Mouse (Mus musculus): ENCODE results near the gene Leap2.
A peak's percentile ranks its signal among the peaks of the same experiment; 100 is the strongest.

The Leap2 gene

DNA sequence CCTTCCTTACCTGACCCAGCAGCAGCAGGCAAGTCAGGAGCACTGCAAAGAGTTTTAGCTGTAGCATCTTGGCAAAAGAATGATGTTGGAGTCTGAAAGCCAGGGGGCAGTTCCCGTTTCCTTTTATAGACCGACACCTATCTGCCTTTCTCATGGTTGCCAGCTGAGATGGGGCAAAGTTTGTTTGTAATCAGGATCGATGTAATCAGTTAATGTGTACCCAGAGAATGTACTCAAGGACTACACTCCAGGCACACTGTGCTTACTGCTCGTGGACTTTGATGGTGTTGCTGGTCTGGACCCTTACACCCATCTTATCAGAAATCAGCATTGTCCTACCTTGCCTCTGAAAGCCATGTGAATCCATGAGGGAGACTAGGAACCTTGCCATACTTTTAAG, at the start of gene Leap2:
Gene Leap2, minus strand, starts transcription at position 135 of the 400 bp plus-strand sequence.
- DNase-seq = no peak

DNA sequence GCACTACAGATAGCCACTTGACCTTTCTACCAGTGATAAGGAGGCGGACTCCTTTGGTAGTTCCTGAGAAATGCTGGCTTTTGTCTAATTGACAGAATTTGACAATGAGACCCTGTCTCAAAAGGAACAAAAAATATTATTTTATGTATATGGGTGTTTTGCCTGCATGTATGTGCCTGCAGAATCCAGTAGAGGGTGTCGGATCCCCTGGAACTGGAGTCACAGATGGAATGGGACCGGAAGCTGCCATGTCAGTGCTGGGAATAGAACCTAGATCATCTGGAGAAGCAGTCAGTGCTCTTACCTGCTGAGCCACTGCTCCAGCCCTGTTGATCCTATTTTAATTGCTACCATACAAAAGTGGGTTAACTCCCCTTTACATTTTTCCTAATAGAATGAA, 49.7 kb upstream of the Leap2 start:
- DNase-seq = no peak

DNA sequence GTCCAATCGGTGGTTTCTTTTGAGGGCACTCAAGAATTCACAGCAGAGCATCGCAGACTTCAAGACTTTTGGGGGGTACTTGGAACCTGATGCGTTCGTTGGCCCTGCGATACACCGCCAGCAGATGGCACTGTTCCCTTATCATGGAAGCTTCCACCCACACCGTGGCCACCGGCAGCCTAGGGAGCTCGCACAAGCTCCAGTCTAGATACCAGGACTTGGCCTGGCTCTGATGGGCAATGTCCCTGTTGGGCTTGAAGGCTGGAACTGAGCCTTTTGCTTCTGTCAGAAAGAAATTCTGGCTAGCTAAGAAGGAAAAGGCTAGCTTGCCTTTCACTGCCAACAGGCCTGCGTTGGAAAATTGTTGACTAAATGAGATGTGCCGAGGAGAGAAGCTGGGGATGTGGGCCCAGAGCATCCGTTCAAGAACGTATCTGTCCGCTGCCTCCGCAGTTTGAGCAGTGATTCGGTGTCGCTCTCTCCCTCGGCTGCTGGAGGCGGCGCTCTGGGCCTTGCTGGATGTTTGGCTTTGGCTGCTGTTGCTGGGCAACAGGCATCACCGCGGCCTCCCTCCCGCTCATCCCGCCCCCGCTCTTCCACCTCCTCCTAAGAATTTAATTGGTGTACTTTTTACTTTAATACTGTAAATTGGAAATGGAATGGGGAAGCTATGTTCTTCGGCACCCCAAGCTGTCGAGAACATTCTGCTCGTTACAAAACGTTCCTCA, 47.2 kb upstream of the Leap2 start, which contains the start of gene Gm9837:
Gene Gm9837, minus strand, starts transcription at position 512 of the 728 bp plus-strand sequence.
- peak; percentile 94 for DNase-seq

GRCm38 (mm10) chr11:53469294-53469967, 46.5 kb upstream of the Leap2 start:
- DNase-seq = no peak

DNA sequence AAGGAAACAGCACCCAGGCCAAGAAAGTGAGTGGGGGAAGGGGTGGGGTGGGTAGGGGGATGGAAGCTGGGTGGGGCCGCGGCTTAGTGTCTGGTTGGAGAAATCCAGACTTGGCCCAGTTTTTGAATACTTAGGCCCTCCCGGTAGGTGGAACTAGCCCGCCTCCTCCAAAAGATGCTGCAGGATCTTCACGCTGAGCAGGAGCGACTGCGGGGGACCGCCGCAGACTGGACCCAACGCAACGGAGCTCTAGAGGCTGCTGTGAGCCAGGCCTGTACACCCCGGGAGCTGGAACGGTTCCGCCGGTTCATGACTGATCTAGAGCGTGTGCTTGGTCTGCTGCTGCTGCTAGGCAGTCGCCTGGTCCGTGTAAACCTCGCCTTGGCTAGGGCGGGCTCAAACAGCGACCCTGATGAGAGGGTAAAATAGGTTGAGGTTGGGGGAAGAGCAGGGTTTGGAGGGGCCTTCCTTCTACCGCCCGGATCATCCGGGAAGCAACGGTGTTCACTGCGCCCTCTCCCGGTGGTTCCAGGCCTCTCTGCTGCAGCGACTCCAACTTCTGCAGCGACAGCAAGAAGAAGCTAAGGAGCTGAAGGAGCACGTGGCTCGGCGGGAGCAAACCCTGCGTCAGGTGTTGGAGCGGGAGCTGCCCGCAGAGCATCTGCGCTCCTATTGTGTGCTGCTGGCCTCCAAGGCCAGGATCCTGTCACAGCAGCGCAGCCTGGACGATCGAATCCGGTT, 43.4 kb upstream of the Leap2 start:
- DNase-seq = peak; percentile 78

DNA sequence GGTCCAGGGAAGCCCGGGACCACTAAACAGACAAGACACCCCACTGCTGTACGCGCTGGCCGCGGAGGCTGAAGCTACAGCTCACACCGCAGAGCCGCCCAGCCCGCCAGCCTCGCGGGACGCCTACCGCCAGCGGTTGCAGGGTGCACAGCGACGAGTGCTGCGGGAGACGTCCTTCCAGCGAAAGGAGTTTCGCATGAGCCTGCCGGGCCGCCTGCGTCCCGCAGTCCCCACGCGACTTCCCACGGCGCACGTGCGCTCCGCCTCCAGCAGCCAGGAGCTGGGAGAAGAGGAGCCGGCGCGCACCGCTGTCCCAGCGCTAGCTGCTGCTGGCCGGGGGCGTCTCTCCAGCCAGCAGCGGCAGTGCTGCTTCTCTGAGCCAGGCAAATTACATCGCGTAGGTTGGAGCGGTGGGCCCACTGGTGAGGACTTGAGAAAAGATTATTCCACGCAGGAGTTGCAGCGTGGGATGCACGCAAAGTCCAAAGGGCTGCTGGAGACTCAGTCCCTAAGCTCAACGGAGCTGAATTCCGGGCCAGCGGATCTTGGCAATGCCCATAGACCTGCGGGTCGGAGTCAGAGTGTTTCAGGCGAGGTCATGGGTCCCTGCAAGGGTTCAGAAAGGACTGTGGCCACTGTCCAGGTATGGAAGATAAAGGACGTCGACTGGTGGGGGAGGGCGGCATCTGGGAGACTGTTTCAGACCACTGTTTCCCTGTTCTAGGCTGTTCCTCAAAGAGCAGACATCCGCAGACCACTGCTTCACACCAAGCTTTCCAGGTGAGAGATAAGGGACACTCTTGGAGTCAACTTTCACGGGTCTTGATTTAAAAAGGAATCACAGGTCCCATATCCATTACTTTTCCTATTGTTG, 40.8 kb upstream of the Leap2 start:
- DNase-seq = no peak

DNA sequence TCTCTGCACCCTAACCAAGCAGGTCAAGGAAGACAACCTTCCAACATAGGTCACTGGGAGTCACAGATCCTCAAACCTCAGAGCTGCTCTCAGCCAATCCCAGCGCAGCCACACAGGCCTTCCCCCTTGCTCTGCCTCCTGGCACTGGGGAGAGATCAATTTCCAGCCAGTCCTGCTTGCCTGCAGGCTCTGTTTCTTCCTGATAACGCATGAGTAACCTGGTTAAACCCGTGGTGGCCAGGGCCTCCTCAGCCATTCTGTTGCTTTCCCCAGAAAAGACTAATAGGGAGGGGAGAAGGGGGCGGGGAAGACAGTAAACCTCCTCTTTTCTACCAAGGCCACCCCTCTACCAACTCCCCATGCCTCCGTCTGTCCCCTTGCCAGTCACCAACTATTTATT, 38.8 kb upstream of the Leap2 start:
- DNase-seq = no peak

DNA sequence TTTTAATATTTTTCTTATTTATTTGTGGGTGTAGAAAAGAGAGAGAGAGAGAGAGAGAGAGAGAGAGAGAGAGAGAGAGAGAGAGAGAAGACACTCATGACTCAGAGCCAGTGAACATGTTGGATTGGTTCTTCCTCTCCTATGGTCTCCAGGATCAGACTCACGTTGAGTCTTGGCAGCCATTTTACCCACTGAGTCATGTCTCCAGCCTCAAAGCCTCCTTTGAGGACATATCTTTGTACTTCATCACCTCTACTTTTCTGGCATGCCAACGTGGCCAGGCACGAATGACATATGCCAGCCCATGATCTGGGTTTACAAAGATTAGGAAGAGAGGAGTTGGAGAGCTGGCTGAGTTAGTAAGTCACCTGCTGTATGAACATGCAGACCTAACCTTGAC, 37.2 kb upstream of the Leap2 start:
- DNase-seq = no peak

DNA sequence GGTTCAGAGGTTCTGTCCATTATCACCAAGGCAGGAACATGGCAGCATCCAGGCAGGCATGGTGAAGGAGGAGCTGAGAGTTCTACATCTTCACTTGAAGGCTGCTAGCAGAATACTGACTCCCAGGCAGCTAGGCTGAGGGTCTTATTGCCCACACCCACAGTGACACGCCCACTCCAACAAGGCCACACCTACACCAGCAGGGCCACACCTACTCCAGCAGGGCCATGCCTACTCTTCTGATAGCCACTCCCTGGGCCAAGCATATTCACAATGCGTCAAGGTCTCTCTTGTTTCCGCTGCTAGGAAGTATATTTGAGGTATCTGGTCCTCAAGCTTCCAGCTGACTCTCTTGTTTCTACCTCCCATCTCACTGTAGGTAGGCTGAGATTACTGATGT, 36.0 kb upstream of the Leap2 start:
- DNase-seq = no peak

GRCm38 (mm10) chr11:53457372-53457954, 34.5 kb upstream of the Leap2 start:
- peak; percentile 35 for DNase-seq

GRCm38 (mm10) chr11:53456474-53457371, 33.8 kb upstream of the Leap2 start, which contains the start of the genes Gm10447 and Shroom1:
Gm10447 (minus strand) TSS chr11:53457110.
Shroom1 (plus strand) TSS chr11:53457205.
- peak; percentile 71 for DNase-seq

GRCm38 (mm10) chr11:53453031-53453430, 30.1 kb upstream of the Leap2 start:
- DNase-seq = no peak

- no peak for DNase-seq
Measured at GRCm38 (mm10) chr11:53452396-53452795, 29.4 kb upstream of the Leap2 start.

DNA sequence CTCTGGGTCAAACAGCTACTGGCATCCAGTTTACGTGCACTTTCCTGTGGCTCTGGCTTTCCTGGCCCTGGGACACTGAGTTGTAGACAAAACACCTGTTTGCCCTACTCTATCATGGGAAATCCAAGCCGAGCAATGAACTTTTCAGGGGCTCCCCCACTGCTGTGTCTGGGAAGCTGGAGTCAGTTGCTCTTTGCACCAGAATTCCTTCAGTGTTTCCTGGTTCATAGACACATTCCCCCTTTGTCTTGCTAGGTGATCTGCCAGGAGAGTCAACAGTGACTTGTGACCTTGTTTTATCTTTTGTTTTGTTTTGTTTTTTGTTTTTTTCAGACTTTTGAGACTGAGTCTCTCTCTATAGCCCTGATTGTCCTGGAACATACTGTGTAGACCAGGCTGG, 28.4 kb upstream of the Leap2 start:
- no peak for DNase-seq

GRCm38 (mm10) chr11:53450070-53450705, 27.2 kb upstream of the Leap2 start:
- no peak for DNase-seq

GRCm38 (mm10) chr11:53448529-53448928, 25.6 kb upstream of the Leap2 start:
- DNase-seq = no peak

DNA sequence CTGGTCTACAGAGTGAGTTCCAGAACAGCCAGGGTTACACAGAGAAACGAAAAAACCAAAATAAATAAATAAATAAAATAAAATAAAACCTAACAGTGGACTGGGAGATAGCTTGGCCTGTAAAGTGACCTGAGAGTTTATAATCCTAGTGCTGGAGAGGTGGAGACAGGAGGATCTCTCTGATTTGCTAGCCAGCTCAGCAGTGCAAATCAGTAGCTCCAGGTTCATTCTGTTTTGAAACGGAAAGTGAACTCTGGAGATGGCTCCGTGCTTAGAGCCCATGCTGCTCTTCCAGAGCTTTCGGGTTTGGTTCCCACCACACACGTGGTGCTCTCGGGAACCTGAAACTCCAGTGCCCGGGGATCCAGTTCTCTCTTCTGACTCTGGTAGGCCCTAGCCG, 25.0 kb upstream of the Leap2 start:
- no peak for DNase-seq

DNA sequence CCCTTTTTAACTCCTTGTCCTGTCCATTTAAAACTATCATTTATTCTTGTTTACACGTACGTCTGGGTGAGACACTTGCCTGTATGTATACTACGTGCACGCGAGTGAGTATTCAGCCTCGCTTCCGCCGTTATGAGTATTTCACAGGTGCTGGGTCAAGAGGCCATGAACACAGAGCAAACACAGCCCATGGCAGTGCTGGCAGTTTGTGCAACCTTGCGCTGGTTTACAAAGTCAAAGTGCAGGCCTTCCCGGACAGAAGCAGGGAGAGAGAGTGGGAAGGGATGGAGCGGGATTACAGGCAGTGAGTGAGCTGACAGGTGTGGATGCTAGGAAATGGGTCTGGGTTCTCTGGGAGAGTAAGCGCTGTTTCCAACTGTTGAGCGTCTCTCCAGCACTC, 23.2 kb upstream of the Leap2 start:
- no peak for DNase-seq

- DNase-seq = no peak
Measured at GRCm38 (mm10) chr11:53445562-53445961, 22.6 kb upstream of the Leap2 start.

DNA sequence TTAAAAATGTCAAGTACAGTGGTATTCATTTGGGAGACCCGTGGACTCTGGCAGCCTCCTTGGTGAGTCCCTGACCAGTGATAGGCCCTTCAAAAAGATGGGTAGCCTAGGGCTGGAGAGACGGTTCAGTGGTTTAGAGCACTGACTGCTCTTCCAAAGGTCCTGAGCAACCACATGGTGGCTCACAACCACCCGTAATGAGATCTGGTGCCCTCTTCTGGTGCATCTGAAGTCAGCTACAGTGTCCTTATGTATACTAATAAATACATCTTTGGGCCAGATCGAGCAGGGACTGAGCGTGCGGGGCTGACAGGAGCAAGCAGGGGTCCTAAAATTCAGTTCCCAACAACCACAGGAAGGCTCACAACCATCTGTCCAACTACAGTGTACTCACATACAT, 20.9 kb upstream of the Leap2 start:
- DNase-seq = peak; percentile 77

GRCm38 (mm10) chr11:53441921-53442320, 19.0 kb upstream of the Leap2 start:
- DNase-seq = no peak
